Mouse (Mus musculus) adrenal gland, adult (tissue): Measurements from ENCODE around the gene Tbk1.

Experiments
- DNase-seq, 2 experiments: peaks; one replicate each; pipeline ENCODE4 v3.0.0; 2022 to 2023; ENCODE audit warnings: low spot score in 1 of 2; ENCODE audit not compliant: inconsistent age in 2 of 2

The Tbk1 gene

GRCm38 (mm10) chr10:121500034-121500433 lies 86.6 kb downstream of the Tbk1 start:
- DNase-seq, result peak in 1 of 2 experiments; percentile 40

GRCm38 (mm10) chr10:121499063-121499462 lies 87.5 kb downstream of the Tbk1 start:
- no peak for DNase-seq

- DNase-seq, result peak; percentile 53 to 74
These were observed 88.1 kb downstream of the Tbk1 start for GRCm38 (mm10) chr10:121498481-121498904.

GRCm38 (mm10) chr10:121497968-121498367 lies 88.6 kb downstream of the Tbk1 start:
- DNase-seq, result peak in 1 of 2 experiments; percentile 29

- peak in 1 of 2 experiments; percentile 57 for DNase-seq
These were observed 90.0 kb downstream of the Tbk1 start for GRCm38 (mm10) chr10:121496616-121497015.
